Comparison of ENCODE assay signal across 29 mouse cellular contexts in the genomic region with DNA sequence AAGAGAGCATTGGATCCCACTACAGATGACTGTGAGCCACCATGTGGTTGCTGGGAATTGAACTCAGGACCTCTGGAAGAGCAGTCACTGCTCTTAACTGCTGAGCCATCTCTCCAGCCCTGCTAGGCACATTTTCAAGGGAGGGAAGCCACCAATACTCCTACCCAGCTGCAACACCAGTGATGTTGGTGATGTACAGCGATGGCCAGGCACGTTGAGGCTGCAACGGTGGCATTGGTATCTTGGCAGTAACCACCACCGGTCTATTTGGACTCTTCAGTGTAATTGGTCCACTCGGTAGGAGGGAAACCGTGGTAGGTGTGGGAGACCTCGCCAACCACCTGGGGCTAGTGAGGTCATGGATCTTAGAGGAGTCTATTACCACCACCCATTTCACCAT.
"Had no signal": no experiment of that assay in that cellular context is flagged by ENCODE, and none has a peak within 500 bp of the region (broad histone marks: within the 10 kb centered on the region; RNA-seq: fewer than 3 reads in every experiment).

No protein-coding gene starts in this region.

- H3K9me3 ChIP-seq: limb, embryonic 10.5 days; limb, embryonic 12.5 days; limb, embryonic 13.5 days; limb, embryonic 15.5 days; liver, embryonic 12.5 days; liver, embryonic 13.5 days; liver, embryonic 15.5 days; lung, embryonic 15.5 days; midbrain, embryonic 10.5 days; midbrain, embryonic 12.5 days; midbrain, embryonic 13.5 days; midbrain, embryonic 15.5 days; neural tube, embryonic 12.5 days had no signal

- H3K4me3 ChIP-seq: limb, embryonic 10.5 days; limb, embryonic 12.5 days; limb, embryonic 13.5 days; limb, embryonic 15.5 days; liver, embryonic 12.5 days; liver, embryonic 13.5 days; liver, embryonic 15.5 days; lung, embryonic 15.5 days; midbrain, embryonic 10.5 days; midbrain, embryonic 12.5 days; midbrain, embryonic 13.5 days; midbrain, embryonic 15.5 days; myocyte; neural tube, embryonic 12.5 days had no signal

- DNase-seq: left cerebral cortex, postnatal 4 days; liver; liver, embryonic 13.5 days; liver, postnatal 0 days; lung, adult 18-20 months; lung, adult 2 months; lung, embryonic 14.5 days; lung, postnatal 10 days; lung, postnatal 14 days; lung, postnatal 36 days; lung, postnatal 4 days; midbrain, embryonic 14.5 days had no signal

- H3K27me3 ChIP-seq: limb, embryonic 15.5 days; liver, embryonic 13.5 days; midbrain, embryonic 12.5 days; midbrain, embryonic 13.5 days; midbrain, embryonic 15.5 days; neural tube, embryonic 12.5 days had no signal

- H3K27ac ChIP-seq: limb, embryonic 10.5 days; limb, embryonic 12.5 days; limb, embryonic 13.5 days; limb, embryonic 15.5 days; liver, embryonic 12.5 days; liver, embryonic 13.5 days; liver, embryonic 14.5 days; liver, embryonic 15.5 days; lung, embryonic 15.5 days; macrophage; midbrain, embryonic 10.5 days; midbrain, embryonic 12.5 days; midbrain, embryonic 13.5 days; midbrain, embryonic 15.5 days; neural tube, embryonic 12.5 days had no signal

- H3K36me3 ChIP-seq: limb, embryonic 10.5 days; limb, embryonic 12.5 days; limb, embryonic 13.5 days; limb, embryonic 15.5 days; liver, embryonic 12.5 days; liver, embryonic 13.5 days; liver, embryonic 15.5 days; lung, embryonic 15.5 days; midbrain, embryonic 10.5 days; midbrain, embryonic 12.5 days; midbrain, embryonic 13.5 days; midbrain, embryonic 15.5 days; neural tube, embryonic 12.5 days had no signal

- ATAC-seq: liver, embryonic 12.5 days; liver, postnatal 0 days; lung, postnatal 0 days; midbrain, embryonic 15.5 days; midbrain, embryonic 16.5 days had no signal
